Mouse (Mus musculus) ZHBTc4 (cell line): ENCODE results near the gene Cabp2.
"Not testable (repeated sequence)": the region's sequence is repeated elsewhere in the genome, so short reads cannot be mapped to it uniquely, and the experiment has no call there.

Source experiments
- DNase-seq: peaks from one replicate; pipeline ENCODE4 v3.0.0-alpha.2; 2011; ENCODE audit warnings: low read depth, low spot score

Gene Cabp2

GRCm38 (mm10) chr19:4081394-4081793 is at the start of gene Cabp2:
Gene Cabp2, plus strand, starts transcription at chr19:4081578.
- DNase-seq: no peak

DNA sequence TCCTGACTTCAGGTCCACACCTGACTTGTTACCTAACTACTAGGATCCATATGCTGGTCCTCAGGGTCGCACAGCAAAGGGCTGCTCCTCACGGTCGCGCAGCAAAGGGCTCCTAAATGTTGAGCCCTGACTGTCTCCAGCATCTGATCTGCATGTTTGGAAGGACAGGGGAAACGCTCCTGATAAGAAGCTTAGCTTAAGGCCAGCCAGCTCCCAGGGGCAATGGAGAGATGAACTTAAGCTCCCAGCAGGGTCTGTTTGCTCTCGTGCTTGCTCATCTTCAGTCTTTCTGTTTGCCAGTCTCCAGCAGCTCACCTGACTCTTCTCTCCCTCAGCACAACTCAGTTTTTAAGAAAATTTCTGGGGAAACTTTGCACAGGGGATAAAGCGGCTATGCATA is 48.7 kb upstream of the Cabp2 start:
- no peak for DNase-seq

- DNase-seq: no peak
Observed at GRCm38 (mm10) chr19:4033298-4033697, 48.1 kb upstream of the Cabp2 start.

GRCm38 (mm10) chr19:4033742-4034141 is 47.6 kb upstream of the Cabp2 start:
- no peak for DNase-seq

- no peak for DNase-seq
Observed at GRCm38 (mm10) chr19:4036327-4037045, 44.9 kb upstream of the Cabp2 start.

- not testable (repeated sequence) for DNase-seq
Observed at GRCm38 (mm10) chr19:4037154-4037787, 44.1 kb upstream of the Cabp2 start.

GRCm38 (mm10) chr19:4037788-4038232 is 43.6 kb upstream of the Cabp2 start, which contains the start of gene Gstp1:
Gene Gstp1, minus strand, starts transcription at chr19:4037985.
- DNase-seq: peak; percentile 82

GRCm38 (mm10) chr19:4040941-4041340 is 40.4 kb upstream of the Cabp2 start:
- peak; percentile 68 for DNase-seq

GRCm38 (mm10) chr19:4041500-4041899 is 39.9 kb upstream of the Cabp2 start:
- DNase-seq: not testable (repeated sequence)

DNA sequence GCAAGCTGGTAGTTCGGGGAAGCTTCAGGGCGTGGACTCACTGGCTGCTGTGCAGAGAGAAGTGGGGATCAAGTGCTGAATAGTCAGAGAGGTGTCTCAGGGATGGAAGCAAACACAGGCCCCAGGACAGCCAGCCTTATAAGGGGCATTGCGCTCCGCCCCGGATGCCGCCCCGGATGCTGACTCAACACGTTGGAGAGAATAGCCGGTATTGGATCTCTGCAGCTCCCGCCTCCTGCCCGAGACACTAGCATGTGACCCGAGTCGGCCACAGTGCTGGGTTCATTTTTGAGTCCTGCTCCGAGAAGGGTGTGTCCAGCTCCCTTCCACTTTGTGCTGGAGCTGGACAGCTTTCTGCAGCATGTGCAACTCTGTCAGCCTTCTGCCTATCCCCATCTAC is 39.3 kb upstream of the Cabp2 start:
- DNase-seq: peak; percentile 93

GRCm38 (mm10) chr19:4044109-4044508 is 37.3 kb upstream of the Cabp2 start:
- not testable (repeated sequence) for DNase-seq

DNA sequence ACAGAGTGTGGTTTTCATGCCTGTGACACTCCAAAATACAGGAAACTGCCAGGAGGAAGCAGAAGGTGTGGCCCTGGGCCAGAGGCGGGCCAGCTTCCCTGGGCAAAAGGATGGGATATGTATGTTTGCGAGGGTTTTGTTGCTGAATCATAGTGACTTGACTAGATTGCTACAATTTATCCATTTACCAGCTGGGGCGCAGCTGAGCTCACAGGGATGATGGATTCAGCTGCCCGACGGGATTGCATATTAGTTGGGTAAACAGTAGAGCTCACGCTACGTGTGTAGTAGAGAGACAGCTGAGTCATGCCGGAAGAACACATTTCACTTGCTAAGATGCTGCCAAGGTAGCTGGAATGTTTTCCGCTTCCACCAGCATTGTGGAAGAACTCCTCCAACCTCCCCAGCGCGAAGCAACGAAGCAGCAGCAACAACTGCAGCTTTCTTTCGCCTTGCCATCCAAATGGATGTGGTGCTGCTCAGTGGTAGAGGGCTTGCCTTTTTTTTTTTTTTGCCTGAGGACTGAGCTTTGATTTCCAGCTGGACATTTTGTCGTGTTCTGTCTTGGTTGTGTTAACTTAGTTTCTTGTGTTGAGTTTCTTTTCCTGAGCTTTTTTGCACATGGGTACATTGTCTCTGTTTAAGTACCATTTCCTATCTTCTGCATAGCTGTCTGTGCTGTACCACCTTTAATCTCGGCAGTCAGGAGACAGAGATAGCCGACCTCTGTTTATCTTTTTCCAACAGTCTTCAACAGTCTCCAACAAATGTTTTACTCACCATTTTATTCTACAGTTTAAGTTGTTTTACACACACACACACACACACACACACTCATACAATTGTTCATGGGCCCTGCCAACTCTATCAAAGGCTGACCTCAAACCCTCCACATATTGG is 35.2 kb upstream of the Cabp2 start, which contains the start of gene Gstp2:
Gene Gstp2 (minus strand): TSS at position 58 of the 900 bp plus-strand sequence.
- peak; percentile 96 for DNase-seq

GRCm38 (mm10) chr19:4046866-4047254 is 34.5 kb upstream of the Cabp2 start:
- DNase-seq: peak; percentile 88

GRCm38 (mm10) chr19:4047859-4048258 is 33.5 kb upstream of the Cabp2 start:
- peak; percentile 92 for DNase-seq

DNA sequence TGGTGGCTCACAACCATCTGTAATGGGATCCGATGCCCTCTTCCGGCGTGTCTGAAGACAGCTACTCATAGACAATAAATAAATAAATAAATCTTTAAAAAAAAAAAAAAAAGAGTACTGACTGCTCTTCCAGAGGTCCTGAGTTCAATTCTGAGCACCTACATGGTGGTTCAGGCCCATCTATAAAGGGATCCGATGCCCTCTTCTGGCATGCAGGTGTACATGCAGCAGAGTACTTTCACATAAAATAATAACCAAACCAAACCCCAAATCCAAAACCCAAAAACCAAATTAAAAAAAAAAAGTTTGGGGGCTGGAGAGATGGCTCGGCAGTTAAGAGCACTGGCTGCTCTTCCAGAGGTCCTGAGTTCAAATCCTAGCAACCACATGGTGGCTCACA is 32.3 kb upstream of the Cabp2 start:
- not testable (repeated sequence) for DNase-seq

DNA sequence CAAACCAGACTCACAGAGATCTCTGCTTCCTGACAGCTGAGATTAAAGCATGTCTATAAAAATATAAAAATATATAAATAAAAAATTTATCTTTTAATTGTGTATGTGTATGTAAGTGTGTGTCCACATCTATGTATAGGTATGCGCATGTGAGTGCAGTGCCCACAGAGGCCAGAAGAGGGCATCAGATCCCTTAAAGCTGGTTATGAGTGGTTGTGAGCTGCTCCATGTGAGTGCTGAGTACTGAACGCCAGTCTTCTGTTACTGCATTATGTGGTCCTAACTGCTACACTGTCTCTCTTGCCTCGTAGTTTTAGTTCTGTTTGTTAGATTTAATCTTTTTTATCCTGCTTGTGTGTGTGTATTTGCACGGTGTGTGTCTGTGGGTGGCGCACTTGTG is 30.4 kb upstream of the Cabp2 start:
- DNase-seq: peak; percentile 68

DNA sequence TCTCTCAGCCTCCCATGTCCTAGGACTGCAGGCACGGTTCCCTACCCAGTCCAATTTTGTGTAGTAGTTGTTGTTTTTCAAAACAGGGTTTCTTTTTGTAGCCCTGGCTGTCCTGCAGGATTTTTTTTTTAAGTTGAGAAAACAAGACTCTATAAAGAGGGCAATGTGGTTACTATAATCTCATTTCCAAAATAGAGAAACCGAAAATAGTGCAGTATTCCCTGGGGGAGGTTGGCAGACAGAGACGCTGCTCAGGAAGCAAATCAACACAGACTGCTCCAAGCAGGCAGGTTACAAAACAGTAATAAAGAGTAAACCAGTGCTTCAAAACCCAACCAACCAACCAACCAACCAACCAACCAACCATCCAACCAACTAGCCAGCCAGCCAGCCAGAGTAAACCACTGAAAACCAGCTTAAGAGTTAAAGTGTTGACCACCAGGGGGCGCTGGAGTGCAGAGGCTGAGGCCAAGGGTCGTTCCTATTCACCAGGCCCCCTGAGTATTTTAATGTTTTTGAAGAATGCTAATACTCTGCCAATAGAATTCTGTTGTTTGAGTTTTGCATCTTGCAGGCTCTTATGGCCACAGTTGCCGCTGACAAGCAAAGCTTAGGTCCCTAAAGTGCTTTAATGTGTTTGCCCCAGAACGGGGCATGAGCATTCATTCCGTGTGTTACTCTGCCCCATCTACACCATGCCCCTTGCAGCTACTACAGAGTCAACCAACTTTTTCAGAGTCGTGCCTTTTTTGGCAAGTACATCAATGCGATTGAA is 29.4 kb upstream of the Cabp2 start:
- peak; percentile 74 for DNase-seq

GRCm38 (mm10) chr19:4052516-4053030 is 28.8 kb upstream of the Cabp2 start:
- DNase-seq: no peak

DNA sequence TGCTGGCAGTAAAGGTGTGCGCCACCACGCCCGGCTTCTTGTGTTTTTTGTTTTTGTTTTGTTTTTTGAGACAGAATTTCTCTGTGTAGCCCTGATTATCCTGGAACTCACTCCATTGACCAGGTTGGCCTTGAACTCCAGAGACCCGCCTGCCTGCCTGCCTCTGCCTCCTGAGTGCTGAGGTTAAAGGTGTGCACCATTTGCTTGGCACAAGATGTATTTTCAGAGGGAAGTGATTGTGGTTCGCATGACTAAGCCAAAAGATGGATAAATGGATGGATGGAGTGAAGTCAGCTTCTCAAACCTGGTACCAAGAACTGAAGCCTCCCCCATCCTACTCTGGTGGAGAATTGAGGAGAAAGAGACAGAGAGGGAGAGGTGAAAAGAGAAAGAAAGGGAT is 26.8 kb upstream of the Cabp2 start:
- DNase-seq: no peak

DNA sequence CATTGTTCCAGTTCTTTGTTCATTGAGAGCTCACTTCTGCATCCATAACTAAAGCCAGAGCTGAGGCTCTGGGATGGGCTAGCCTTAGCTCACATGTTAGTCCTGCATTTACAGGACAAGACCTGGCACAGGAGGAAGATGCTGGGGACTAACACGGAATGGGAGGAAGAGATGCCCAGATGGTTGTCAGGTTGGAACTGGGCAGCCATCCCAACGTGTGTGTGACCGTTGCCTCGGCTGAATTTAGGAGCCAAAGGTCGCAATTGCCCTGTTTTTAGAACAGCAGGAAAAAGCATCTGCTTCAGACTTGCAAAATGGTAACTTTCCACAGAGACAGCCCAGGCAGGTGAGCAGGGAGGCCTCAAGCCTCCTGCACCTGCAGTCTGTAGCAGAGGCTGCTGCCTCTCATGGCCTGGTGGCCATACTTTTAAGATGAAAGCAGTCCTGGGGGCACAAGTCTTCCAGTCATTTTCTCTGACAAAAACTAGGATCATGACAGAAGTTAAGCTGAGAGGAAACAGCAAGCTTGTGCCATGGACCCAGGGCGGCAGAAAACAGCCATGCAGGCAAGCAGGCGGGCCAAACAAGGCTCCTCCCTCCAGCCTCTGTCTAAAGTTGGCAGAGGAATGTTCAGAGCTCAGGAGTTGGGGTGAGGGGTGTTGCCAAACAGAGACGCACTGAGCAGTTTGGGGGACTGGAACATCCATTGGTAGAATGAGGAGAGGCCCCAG is 26.0 kb upstream of the Cabp2 start:
- no peak for DNase-seq
